Mouse (Mus musculus) bone marrow, adult 2 months (tissue): Measurements from ENCODE around the gene Cd52. TPM values are rescaled to one million over a fixed set of nuclear protein-coding genes. Genes with fewer than 3 reads are reported as not detected.

Experiments used
- H3K27ac ChIP-seq: fragments of 200-500 bp; 2 replicates; pipeline ENCODE4 v1.5.1; 2012; ENCODE audit warnings: low read depth, mild to moderate bottlenecking, control low read depth, inconsistent platforms, low read length; ENCODE audit not compliant: control insufficient read depth, poor library complexity, insufficient read depth
- H3K4me1 ChIP-seq: fragments of 200-500 bp; 2 replicates; pipeline ENCODE4 v1.6.1; 2011; ENCODE audit warnings: low read length; ENCODE audit not compliant: control insufficient read depth, insufficient read depth
- H3K4me3 ChIP-seq: fragments of 200-500 bp; replicated peaks from 2 replicates; pipeline ENCODE3; 2011; ENCODE audit warnings: mild to moderate bottlenecking, low read depth, low read length, control low read depth; ENCODE audit not compliant: control insufficient read depth
- CTCF ChIP-seq: fragments of 200-500 bp; IDR thresholded peaks from 2 replicates; pipeline ENCODE4 v1.5.1; 2011; ENCODE audit warnings: low read length, control low read depth; ENCODE audit not compliant: control insufficient read depth, insufficient read depth
- POLR2A ChIP-seq: fragments of 200-500 bp; IDR thresholded peaks from 2 replicates; pipeline ENCODE4 v1.6.1; 2011; ENCODE audit warnings: low read depth, mild to moderate bottlenecking, control low read depth, low read length, borderline replicate concordance; ENCODE audit not compliant: control insufficient read depth
- WGBS: fragments of 180-500 bp; shearing (Covaris S2); methylation state at CpG from one replicate; pipeline ENCODE4 v1.1.7; 2018; 5-methylcytosine and 5-hydroxymethylcytosine counted together
- polyA plus RNA-seq: library from polyadenylated mRNA; stranded (reverse); fragments of >200 nt; gene quantifications from 2 replicates; pipeline ENCODE4 v1.2.4, GENCODE M21; 2011; ENCODE audit warnings: low replicate concordance; ENCODE audit not compliant: missing spikeins, insufficient read depth, insufficient read length

Cd52 gene
- polyA plus RNA-seq, 1 experiment = 801 TPM

DNA sequence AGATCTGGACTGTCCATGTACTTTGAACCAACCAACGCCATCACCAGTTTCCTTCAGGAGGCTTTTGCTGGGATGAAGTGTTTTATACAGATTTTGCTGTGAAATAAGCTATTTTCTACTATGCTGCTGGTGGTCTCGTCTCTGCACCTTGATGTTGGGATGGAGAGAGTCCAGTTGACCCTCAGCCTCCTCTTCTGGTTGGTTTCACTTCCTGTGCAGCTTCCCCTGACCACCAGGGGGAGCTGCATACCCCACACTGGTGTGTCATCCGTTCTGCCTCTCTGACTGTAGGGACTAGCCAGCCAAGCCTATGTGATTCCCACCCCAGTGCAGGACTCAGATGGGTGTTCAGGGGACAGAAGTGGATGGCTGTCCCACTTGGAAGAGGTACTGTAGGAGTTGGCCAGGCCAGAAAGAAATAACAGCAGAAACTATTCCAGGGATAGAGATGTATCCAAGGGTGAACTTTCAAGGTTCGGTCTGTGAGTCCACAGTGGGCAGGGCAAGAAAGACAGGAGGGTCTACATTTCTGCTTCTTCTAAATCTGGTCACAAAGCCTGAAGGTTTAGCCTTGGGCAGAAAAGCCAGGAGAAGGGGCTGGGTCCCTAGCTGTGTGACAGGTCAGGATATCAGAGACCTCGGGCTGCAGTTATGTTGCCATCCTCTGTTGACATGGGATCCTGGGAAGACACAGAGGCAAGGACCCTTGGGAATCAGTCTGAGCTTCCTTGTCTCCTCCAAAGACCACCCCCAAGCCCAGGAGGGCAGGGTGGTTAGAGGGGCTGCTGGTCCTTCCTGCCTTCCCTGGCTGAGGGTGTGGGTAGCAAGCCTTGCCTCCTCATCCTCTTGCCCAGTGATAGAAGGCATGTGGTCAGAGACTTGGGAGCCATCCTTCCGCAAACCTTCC is 2.2 kb downstream of the Cd52 start:
- TF ChIP-seq CTCF (peak; percentile 95), POLR2A (no peak)
- Histone ChIP-seq H3K4me3 (peak overlapping the region; percentile 91), H3K27ac (peak overlapping the region; percentile 91; the same call in 1 of the 2 replicates), H3K4me1 (peaks cover 3% of the 10 kb centered on the region; the same call in 1 of the 2 replicates)
- WGBS = 58% methylated on average over 6 of the region's 6 CpGs

DNA sequence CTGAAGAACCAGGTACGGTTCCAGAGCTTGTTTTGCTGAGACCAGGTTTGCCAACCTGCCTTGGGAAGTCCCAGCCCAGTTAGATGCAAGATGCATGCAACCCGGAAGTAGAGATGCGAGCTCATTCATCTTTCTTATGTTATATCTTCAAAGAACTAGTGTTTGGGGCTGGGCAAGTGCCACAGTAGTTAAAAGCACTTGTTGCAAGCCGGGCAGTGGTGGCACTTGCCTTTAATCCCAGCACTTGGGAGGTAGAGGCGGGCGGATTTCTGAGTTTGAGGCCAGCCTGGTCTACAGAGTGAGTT is 3.7 kb downstream of the Cd52 start:
- 83% methylated on average over 6 of the region's 6 CpGs for WGBS
- Histone ChIP-seq H3K4me1 (peaks cover 4% of the 10 kb centered on the region), H3K27ac (no peak overlapping the region), H3K4me3 (no peak overlapping the region)
- no peak for TF ChIP-seq CTCF
- no peak for TF ChIP-seq POLR2A

DNA sequence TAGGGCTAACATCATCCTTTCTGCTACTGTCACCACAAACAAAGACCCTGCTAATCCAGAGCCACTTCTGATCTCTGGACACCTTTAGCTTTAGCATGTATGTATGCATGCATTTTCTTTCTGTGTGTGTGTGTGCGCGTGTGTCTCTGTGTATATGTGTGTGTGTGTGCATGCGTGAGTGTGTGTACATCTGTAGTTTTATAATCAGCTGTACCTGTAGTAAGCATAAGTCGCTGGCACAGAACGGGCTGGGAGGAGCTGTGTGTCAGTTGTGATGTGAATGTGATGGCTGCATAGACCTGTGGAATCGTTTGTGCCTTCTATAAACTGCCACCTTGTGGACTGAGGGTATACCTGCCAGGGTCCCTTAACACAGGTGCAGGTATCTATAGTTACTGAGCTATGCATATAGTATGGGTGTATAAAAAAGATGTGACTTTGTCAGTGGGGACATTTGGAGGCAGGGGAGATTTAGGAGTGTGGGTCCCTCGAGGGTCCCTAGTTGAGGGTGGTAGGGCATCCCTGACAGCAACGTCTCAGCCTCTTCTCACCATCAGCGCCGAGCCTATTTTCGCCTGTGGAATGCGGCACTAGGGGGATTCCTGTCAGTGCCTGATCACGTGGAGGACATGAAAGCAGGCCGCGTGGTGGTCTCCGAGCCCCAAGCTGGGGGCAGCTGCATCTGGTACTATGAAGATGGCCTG is 4.2 kb downstream of the Cd52 start:
- peaks cover 2% of the 10 kb centered on the region for H3K4me1 ChIP-seq
- no peak for TF ChIP-seq CTCF
- no peak for TF ChIP-seq POLR2A
- H3K27ac ChIP-seq = no peak overlapping the region
- 85% methylated on average over 16 of the region's 16 CpGs for WGBS
- no peak overlapping the region for H3K4me3 ChIP-seq

DNA sequence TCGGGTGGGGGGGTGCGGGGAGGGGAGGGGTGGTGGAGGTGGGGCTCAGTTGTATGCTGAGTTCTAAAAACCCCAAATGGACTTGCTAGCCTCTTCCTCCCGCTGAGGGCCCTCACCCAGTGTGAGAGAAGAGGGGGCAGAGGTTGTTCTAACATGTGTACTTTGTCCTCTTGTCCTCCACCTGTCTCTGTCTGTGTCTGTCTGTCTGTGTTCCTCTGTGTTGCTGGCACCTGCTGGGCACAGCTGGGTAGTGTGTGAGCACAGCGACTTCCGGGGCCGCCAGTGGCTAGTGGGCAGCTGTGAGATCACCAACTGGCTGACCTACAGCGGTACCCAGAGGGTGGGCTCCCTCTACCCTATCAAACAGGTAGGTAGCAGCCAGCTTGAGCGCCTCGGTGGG is 5.9 kb downstream of the Cd52 start:
- TF ChIP-seq CTCF (no peak), POLR2A (no peak)
- Histone ChIP-seq H3K27ac (no peak overlapping the region), H3K4me3 (no peak overlapping the region), H3K4me1 (peaks cover 2% of the 10 kb centered on the region)
- 85% methylated on average over 9 of the region's 9 CpGs for WGBS

DNA sequence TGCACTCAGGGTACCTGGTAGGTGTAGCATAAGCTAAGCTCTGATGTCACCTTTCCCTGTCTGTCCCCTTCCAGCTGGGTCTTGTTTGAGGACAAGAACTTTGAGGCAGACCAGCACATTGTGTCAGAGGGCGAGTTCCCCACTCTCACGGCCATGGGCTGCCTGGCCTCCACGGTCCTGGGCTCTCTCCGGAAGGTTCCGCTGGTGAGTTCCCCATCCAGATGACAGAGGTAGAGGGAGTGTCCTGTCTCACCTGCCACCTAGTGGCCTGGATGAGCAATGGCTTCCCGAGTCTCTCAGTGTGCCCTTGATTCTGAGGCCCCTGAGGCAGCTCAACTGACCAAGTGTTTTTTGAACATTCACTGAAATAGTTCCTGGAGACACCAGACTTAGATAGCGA is 7.5 kb downstream of the Cd52 start:
- no peak overlapping the region for H3K4me3 ChIP-seq
- WGBS = 8% methylated on average over 7 of the region's 7 CpGs
- H3K4me1 ChIP-seq = peaks cover 2% of the 10 kb centered on the region
- TF ChIP-seq CTCF (peak; percentile 82), POLR2A (no peak)
- no peak overlapping the region for H3K27ac ChIP-seq

DNA sequence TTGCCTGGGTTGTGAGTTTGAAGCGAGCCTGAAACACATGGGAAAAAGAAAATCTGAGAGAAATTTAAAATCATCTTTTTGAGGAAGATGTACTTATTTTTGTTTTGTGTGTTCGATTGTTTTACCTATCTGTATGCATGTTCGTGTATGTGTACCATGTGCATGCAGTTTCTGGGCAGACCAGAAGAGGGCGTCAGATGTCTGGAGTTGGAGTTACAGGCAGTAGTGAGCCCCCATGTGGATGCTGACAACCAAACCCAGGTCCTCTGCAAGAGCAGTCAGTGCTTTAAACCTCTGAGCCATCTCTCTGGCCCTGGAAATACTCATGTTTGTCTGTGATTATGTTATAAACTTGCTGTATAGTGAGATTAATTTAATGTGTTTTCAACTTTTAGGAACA is 9.9 kb downstream of the Cd52 start:
- no peak for TF ChIP-seq POLR2A
- TF ChIP-seq CTCF = no peak
- Histone ChIP-seq H3K4me1 (peaks cover 2% of the 10 kb centered on the region), H3K27ac (no peak overlapping the region), H3K4me3 (no peak overlapping the region)
- WGBS = 87% methylated on average over 4 of the region's 4 CpGs

DNA sequence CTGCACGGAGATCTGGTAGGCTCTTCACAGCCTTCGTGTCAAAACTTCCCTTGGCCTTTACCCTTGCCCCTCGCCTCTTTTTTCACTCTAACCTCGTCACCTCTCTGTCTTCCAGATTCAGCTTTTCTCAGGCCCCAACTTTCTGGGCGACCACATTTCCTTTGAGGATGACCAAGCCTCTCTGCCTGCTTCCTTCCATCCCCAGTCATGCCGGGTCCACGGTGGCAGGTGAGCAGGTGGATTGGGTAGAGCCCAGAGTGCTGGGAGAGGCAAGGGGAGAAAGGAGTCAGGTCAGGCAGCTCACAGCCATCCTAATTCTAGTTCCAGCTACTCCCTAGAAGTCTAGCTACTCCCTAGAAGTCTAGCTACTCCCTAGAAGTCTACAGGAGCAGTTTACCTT is 12.4 kb downstream of the Cd52 start:
- 5% methylated on average over 7 of the region's 7 CpGs for WGBS
- no peak for TF ChIP-seq POLR2A
- no peak for TF ChIP-seq CTCF
- Histone ChIP-seq H3K4me3 (peak overlapping the region; percentile 33), H3K4me1 (peaks cover 2% of the 10 kb centered on the region), H3K27ac (no peak overlapping the region)

DNA sequence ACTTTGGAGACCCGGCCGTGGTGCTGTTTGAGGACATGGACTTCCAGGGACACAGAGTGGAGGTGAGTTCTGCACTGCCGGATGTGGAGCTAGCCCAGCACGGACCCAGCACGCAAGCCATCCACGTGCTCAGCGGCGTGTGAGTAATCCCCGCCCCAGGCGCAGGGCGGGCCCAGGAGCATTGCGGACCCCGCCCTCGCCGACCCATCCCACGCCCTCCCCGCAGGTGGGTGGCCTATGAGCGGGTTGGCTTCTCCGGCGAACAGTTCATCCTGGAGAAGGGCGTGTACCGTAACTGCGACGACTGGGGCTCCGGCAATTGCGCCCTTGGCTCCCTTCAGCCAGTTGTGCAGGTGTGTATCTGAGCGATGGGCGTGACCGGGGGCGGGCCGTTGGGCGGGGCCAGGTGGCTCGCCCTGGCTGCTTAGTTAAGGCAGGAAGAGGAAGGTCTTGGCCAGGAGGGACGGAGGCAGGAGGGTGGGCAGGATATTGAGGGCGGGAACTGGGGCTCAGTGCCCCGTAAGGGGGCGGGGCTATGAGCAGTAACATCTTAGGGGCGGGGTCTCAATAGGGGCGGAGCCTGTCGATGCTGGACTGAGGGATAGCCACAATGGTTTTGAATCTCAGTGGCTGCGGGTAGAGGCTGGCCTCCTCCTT is 13.0 kb downstream of the Cd52 start:
- Histone ChIP-seq H3K4me3 (peak overlapping the region; percentile 52), H3K27ac (no peak overlapping the region), H3K4me1 (no peaks in the 10 kb centered on the region; the same call in 1 of the 2 replicates)
- WGBS = under 1% methylated on average over 41 of the region's 41 CpGs
- TF ChIP-seq CTCF = no peak
- TF ChIP-seq POLR2A = 0 out of 2 replicates have a peak, but pooled peaks have one; percentile 33
